Mouse (Mus musculus) G1E (cell line): ENCODE results near the gene Rnf216.

Source experiments
- CTCF ChIP-seq: IDR thresholded peaks from 2 replicates; pipeline ENCODE4 v1.5.1; 2012; ENCODE audit warnings: low read depth, low read length, inconsistent platforms, mixed read lengths
- GATA1 ChIP-seq: IDR thresholded peaks from 2 replicates; pipeline ENCODE4 v1.6.1; 2012; ENCODE audit warnings: borderline replicate concordance, low read length, inconsistent platforms, mixed read lengths
- GATA2 ChIP-seq: IDR thresholded peaks from 2 replicates; pipeline ENCODE4 v1.6.1; 2012; ENCODE audit warnings: low read depth, low read length, inconsistent platforms, borderline replicate concordance
- POLR2AphosphoS5 ChIP-seq: IDR thresholded peaks from 2 replicates; pipeline ENCODE4 v1.6.1; 2012; ENCODE audit warnings: low read depth, low read length, inconsistent platforms; ENCODE audit not compliant: insufficient replicate concordance
- TAL1 ChIP-seq: conservative IDR thresholded peaks from 2 replicates; pipeline ENCODE4 v1.6.1; 2012; ENCODE audit warnings: low read depth, low read length, inconsistent platforms, mixed read lengths

DNA sequence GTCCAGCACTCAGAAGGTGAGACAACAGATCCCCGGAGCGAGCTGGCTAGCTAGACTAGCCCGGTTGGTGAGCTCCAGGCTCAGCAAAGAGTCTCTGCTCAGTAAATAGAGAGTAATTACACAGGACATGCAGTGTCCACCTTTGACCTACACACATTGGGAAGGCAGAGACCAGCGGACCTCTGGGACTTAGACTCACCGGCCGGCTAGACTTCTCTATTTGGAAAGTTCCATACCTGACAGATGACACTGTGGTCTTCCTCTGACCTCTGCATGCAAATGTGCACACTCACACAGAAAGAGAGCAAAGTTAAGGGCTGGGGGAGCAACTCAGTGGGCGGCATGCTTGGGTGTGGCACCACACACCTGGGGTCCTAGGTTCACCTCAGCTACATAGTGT lies 165.3 kb downstream of the Rnf216 start:
- TF ChIP-seq CTCF (no peak), POLR2AphosphoS5 (no peak), GATA1 (no peak), TAL1 (no peak), GATA2 (no peak)
